ENCODE assay signal across 16 mouse cellular contexts in genomic region chr11:66567382-66567781, GRCm38 (mm10). TPM values are rescaled to one million over a fixed set of nuclear protein-coding genes. Genes with fewer than 3 reads are reported as not detected.
DNase-seq lines count a peak whose midpoint lies in the region; ATAC-seq lines count a peak whose summit lies in the region.
"Had no signal": no experiment of that assay in that cellular context is flagged by ENCODE, and none has a peak within 500 bp of the region (broad histone marks: within the 10 kb centered on the region; RNA-seq: fewer than 3 reads in every experiment).

No protein-coding gene starts in this region.

- no peaks in the 10 kb centered on the region for H3K36me3 ChIP-seq in heart, embryonic 10.5 days
- no peaks in the 10 kb centered on the region for H3K36me3 ChIP-seq in neural tube, embryonic 12.5 days
- H3K36me3 ChIP-seq in hindbrain, embryonic 12.5 days, result no peaks in the 10 kb centered on the region
- no peaks in the 10 kb centered on the region for H3K36me3 ChIP-seq in neural tube, embryonic 13.5 days
- H3K36me3 ChIP-seq: heart, embryonic 15.5 days had no signal

- ATAC-seq in neural tube, embryonic 12.5 days (ENCODE audit: low FRiP score, low read depth), result no peak
- no peak for ATAC-seq in hindbrain, embryonic 12.5 days (ENCODE audit: low FRiP score)
- ATAC-seq in neural tube, embryonic 13.5 days (ENCODE audit: low read depth), result no peak
- no peak for ATAC-seq in cerebellum, adult (ENCODE audit: insufficient number of reproducible peaks, low FRiP score, low TSS enrichment)

- no peak overlapping the region for H3K9ac ChIP-seq in neural tube, embryonic 12.5 days
- H3K9ac ChIP-seq in hindbrain, embryonic 12.5 days, result no peak overlapping the region
- H3K9ac ChIP-seq in neural tube, embryonic 13.5 days, result no peak overlapping the region
- H3K9ac ChIP-seq: heart, embryonic 15.5 days had no signal

- peak overlapping the region; percentile 40 for H3K4me3 ChIP-seq in heart, embryonic 10.5 days
- H3K4me3 ChIP-seq in neural tube, embryonic 12.5 days, result no peak overlapping the region
- no peak overlapping the region for H3K4me3 ChIP-seq in hindbrain, embryonic 12.5 days
- no peak overlapping the region for H3K4me3 ChIP-seq in neural tube, embryonic 13.5 days
- H3K4me3 ChIP-seq: heart, embryonic 15.5 days; myocyte had no signal

- H3K27me3 ChIP-seq in heart, embryonic 10.5 days (ENCODE audit: insufficient read depth, poor library complexity, severe bottlenecking), result peaks cover 32% of the 10 kb centered on the region
- peaks cover 17% of the 10 kb centered on the region for H3K27me3 ChIP-seq in neural tube, embryonic 12.5 days (replicated peaks)
- peaks cover 40% of the 10 kb centered on the region for H3K27me3 ChIP-seq in hindbrain, embryonic 12.5 days
- peaks cover 56% of the 10 kb centered on the region for H3K27me3 ChIP-seq in neural tube, embryonic 13.5 days

- WGBS in heart, embryonic 10.5 days, result 2% methylated on average over 10 of the region's 10 CpGs
- 5% methylated on average over 10 of the region's 10 CpGs for WGBS in neural tube, embryonic 12.5 days
- WGBS in hindbrain, embryonic 12.5 days, result 7% methylated on average over 10 of the region's 10 CpGs
- WGBS in neural tube, embryonic 13.5 days, result 2% methylated on average over 10 of the region's 10 CpGs

- no peak overlapping the region for H3K27ac ChIP-seq in heart, embryonic 10.5 days
- H3K27ac ChIP-seq in neural tube, embryonic 12.5 days, result no peak overlapping the region
- no peak overlapping the region for H3K27ac ChIP-seq in hindbrain, embryonic 12.5 days
- H3K27ac ChIP-seq in neural tube, embryonic 13.5 days (replicated peaks), result no peak overlapping the region
- H3K27ac ChIP-seq: heart, embryonic 15.5 days; stomach, postnatal 0 days had no signal

- intact Hi-C loops in heart, postnatal 10 days (cut with DNase I), result no loop called here

- no peak for DNase-seq in heart, embryonic 10.5 days (ENCODE audit: low spot score)
- no peak for DNase-seq in heart, postnatal 10 days
- DNase-seq in neural tube, embryonic 10.5 days (ENCODE audit: extremely low spot score, low spot score), result no peak
- no peak for DNase-seq in spleen, adult 12 weeks (ENCODE audit: low spot score)
- DNase-seq: adrenal gland, adult 8-10 months; cerebellum, adult 18-20 months; kidney, postnatal 4 days; lung, postnatal 14 days; right cerebral cortex, postnatal 14 days had no signal

- peaks cover 10% of the 10 kb centered on the region; the same call in 1 of the 2 replicates for H3K4me1 ChIP-seq in heart, embryonic 10.5 days
- no peaks in the 10 kb centered on the region for H3K4me1 ChIP-seq in neural tube, embryonic 12.5 days
- 0 out of 2 replicates have a peak, but pooled peaks cover 5% of the 10 kb centered on the region for H3K4me1 ChIP-seq in hindbrain, embryonic 12.5 days
- peaks cover 12% of the 10 kb centered on the region for H3K4me1 ChIP-seq in neural tube, embryonic 13.5 days (replicated peaks)

- peak overlapping the region; percentile 25 for H3K4me2 ChIP-seq in neural tube, embryonic 12.5 days (replicated peaks)
- peak overlapping the region; percentile 22; the same call in 1 of the 2 replicates for H3K4me2 ChIP-seq in hindbrain, embryonic 12.5 days (replicated peaks)
- H3K4me2 ChIP-seq in neural tube, embryonic 13.5 days, result peak overlapping the region; percentile 36
- H3K4me2 ChIP-seq: heart, embryonic 15.5 days had no signal

- H3K9me3 ChIP-seq in heart, embryonic 10.5 days, result no peaks in the 10 kb centered on the region
- no peaks in the 10 kb centered on the region for H3K9me3 ChIP-seq in neural tube, embryonic 12.5 days
- no peaks in the 10 kb centered on the region for H3K9me3 ChIP-seq in hindbrain, embryonic 12.5 days (replicated peaks)
- H3K9me3 ChIP-seq in neural tube, embryonic 13.5 days, result no peaks in the 10 kb centered on the region
- H3K9me3 ChIP-seq: heart, embryonic 15.5 days had no signal

RNA-seq across cellular contexts. Expression of gene Shisa6, which starts 41.6 kb away (rescaled TPM):
- 0.20 and 0.22 TPM in 2 replicates for polyA plus RNA-seq in heart, embryonic 10.5 days (2016; fragmentation: Nextera tagmentation; extraction: Ambion mirVana)
- under 1 TPM; 0.15 to 0.38 TPM for total RNA-seq in heart, postnatal 10 days (2021)
- polyA plus RNA-seq in neural tube, embryonic 12.5 days (2016; fragmentation: Nextera tagmentation; extraction: Ambion mirVana), result 1.4 and 3.3 TPM in 2 replicates
- polyA plus RNA-seq in hindbrain, embryonic 12.5 days (2016; fragmentation: Nextera tagmentation; extraction: Ambion mirVana), result 0.93 and 2.7 TPM in 2 replicates
- 3.7 and 4.8 TPM in 2 replicates for polyA plus RNA-seq in neural tube, embryonic 13.5 days (2015; fragmentation: Nextera tagmentation; extraction: Ambion mirVana)
- polyA plus RNA-seq: myocyte had no signal
